In genomic region chr4:59546285-59547071, GRCm38 (mm10) we compare ENCODE assay signal across 9 mouse cellular contexts. TPM values are rescaled to one million over a fixed set of nuclear protein-coding genes. Genes with fewer than 3 reads are reported as not detected.
DNase-seq lines count a peak whose midpoint lies in the region; ATAC-seq and TF ChIP-seq lines count a peak whose summit lies in the region.
"Had no signal": no experiment of that assay in that cellular context is flagged by ENCODE, and none has a peak within 500 bp of the region (broad histone marks: within the 10 kb centered on the region; RNA-seq: fewer than 3 reads in every experiment).

No protein-coding gene starts in this region.

- peak; percentile 10 to 18; a peak in 1 of 4 replicates for TF ChIP-seq EP300 in MEL (IDR thresholded peaks at IDR 0.05; ENCODE audit: low read depth in 1 of 2, low read length in 2 of 2)

- peak overlapping the region; percentile 84 for H3K4me2 ChIP-seq in kidney, postnatal 0 days (ENCODE audit: low read length)
- peak overlapping the region; percentile 85 for H3K4me2 ChIP-seq in embryonic facial prominence, embryonic 14.5 days (ENCODE audit: low read depth, low read length)

- no peak overlapping the region for H3K27ac ChIP-seq in kidney, postnatal 0 days
- H3K27ac ChIP-seq in MEL (ENCODE audit: control insufficient read depth, low read depth, low read length): peak overlapping the region; percentile 30; the same call in 1 of the 2 replicates
- H3K27ac ChIP-seq in embryonic facial prominence, embryonic 14.5 days (replicated peaks; ENCODE audit: low read depth, low read length): no peak overlapping the region

- no peaks in the 10 kb centered on the region for H3K36me3 ChIP-seq in kidney, postnatal 0 days (ENCODE audit: insufficient read depth, low read length)
- H3K36me3 ChIP-seq in MEL (ENCODE audit: control insufficient read depth in 1 of 2, insufficient read depth in 2 of 2, low read length in 2 of 2): peaks cover 3 to 33% of the 10 kb centered on the region in 2 experiments; a peak in 3 of 4 replicates
- H3K36me3 ChIP-seq in embryonic facial prominence, embryonic 14.5 days (ENCODE audit: control insufficient read depth, insufficient read depth, low read length): no peaks in the 10 kb centered on the region

- TF ChIP-seq POLR2A in MEL (IDR thresholded peaks at IDR 0.05; ENCODE audit: control insufficient read depth in 1 of 2, insufficient read depth in 1 of 2, low read depth in 1 of 2, low read length in 2 of 2, poor library complexity in 1 of 2): no peak

- no peak for ATAC-seq in kidney, postnatal 0 days (replicated peaks; ENCODE audit: low FRiP score, low read depth)
- ATAC-seq in embryonic facial prominence, embryonic 14.5 days (ENCODE audit: low read depth): no peak
- ATAC-seq in megakaryocyte progenitor cell, adult 5-6 weeks (replicated peaks; ENCODE audit: poor library complexity): 0 out of 2 replicates have a peak, but pooled peaks have one; percentile 12

- TF ChIP-seq CTCF in kidney, postnatal 0 days (IDR thresholded peaks at IDR 0.05; ENCODE audit: low read depth): no peak
- no peak for TF ChIP-seq CTCF in MEL (IDR thresholded peaks at IDR 0.05 in 2 of 3, conservative IDR thresholded peaks at IDR 0.05 in 1 of 3; ENCODE audit: control insufficient read depth in 1 of 3, insufficient read depth in 1 of 3, low read depth in 2 of 3, low read length in 3 of 3, poor library complexity in 1 of 3, severe bottlenecking in 1 of 3)

- no peaks in the 10 kb centered on the region for H3K9me3 ChIP-seq in kidney, postnatal 0 days (replicated peaks; ENCODE audit: low read length)
- H3K9me3 ChIP-seq in MEL (replicated peaks; ENCODE audit: insufficient read depth, low read length): no peaks in the 10 kb centered on the region
- H3K9me3 ChIP-seq in embryonic facial prominence, embryonic 14.5 days (ENCODE audit: control insufficient read depth, low read length): 0 out of 2 replicates have a peak, but pooled peaks cover 3% of the 10 kb centered on the region

- 38% methylated on average over 7 of the region's 7 CpGs for WGBS in kidney, postnatal 0 days
- WGBS in embryonic facial prominence, embryonic 14.5 days: 52% methylated on average over 7 of the region's 7 CpGs

- DNase-seq in kidney, postnatal 0 days (ENCODE audit: low spot score): no peak
- DNase-seq in kidney, postnatal 4 days: no peak
- peak; percentile 56 for DNase-seq in MEL (ENCODE audit: low read depth, low spot score)
- DNase-seq in embryonic facial prominence, embryonic 14.5 days (ENCODE audit: low spot score): no peak
- DNase-seq in adrenal gland, adult 18-20 months (ENCODE audit: low spot score in 2 of 2): no peak
- DNase-seq in yolk sac, embryonic 10.5 days (ENCODE audit: low spot score): no peak
- DNase-seq: adrenal gland, adult 2 months; layer of hippocampus, postnatal 36 days had no signal

- H3K4me1 ChIP-seq in kidney, postnatal 0 days (replicated peaks; ENCODE audit: insufficient read depth, low read length): peaks cover 7% of the 10 kb centered on the region; the same call in 1 of the 2 replicates
- peaks cover 10 to 24% of the 10 kb centered on the region in 2 experiments for H3K4me1 ChIP-seq in MEL (ENCODE audit: control insufficient read depth in 1 of 2, insufficient read depth in 2 of 2, low read length in 2 of 2)
- H3K4me1 ChIP-seq in embryonic facial prominence, embryonic 14.5 days (ENCODE audit: control insufficient read depth, insufficient read depth, low read length): peaks cover 18% of the 10 kb centered on the region

- H3K27me3 ChIP-seq in kidney, postnatal 0 days (ENCODE audit: insufficient read depth, low read length): no peaks in the 10 kb centered on the region
- no peaks in the 10 kb centered on the region for H3K27me3 ChIP-seq in MEL (ENCODE audit: control insufficient read depth in 1 of 2, insufficient read depth in 2 of 2, low read length in 2 of 2)
- no peaks in the 10 kb centered on the region for H3K27me3 ChIP-seq in embryonic facial prominence, embryonic 14.5 days (replicated peaks; ENCODE audit: control insufficient read depth, insufficient read depth, low read length)

- H3K4me3 ChIP-seq in kidney, postnatal 0 days (replicated peaks; ENCODE audit: low read depth, low read length): peak overlapping the region; percentile 74; the same call in 1 of the 2 replicates
- peak overlapping the region; percentile 53 to 98 for H3K4me3 ChIP-seq in MEL (ENCODE audit: control insufficient read depth in 1 of 2, insufficient read depth in 1 of 2, low read depth in 2 of 2, low read length in 2 of 2)
- 0 out of 2 replicates have a peak overlapping the region, but pooled peaks have one; percentile 0 for H3K4me3 ChIP-seq in embryonic facial prominence, embryonic 14.5 days (ENCODE audit: low read depth, low read length)

- peaks cover 60% of the 10 kb centered on the region for H3K79me2 ChIP-seq in MEL (ENCODE audit: control insufficient read depth, insufficient read depth, low read length, poor library complexity)

- H3K9ac ChIP-seq in kidney, postnatal 0 days (ENCODE audit: low read depth, low read length): no peak overlapping the region
- peak overlapping the region; percentile 99 for H3K9ac ChIP-seq in MEL (ENCODE audit: control insufficient read depth, low read depth, low read length, poor library complexity, severe bottlenecking)
- no peak overlapping the region for H3K9ac ChIP-seq in embryonic facial prominence, embryonic 14.5 days (ENCODE audit: low read depth, low read length)

- TF ChIP-seq RAD21 in MEL (IDR thresholded peaks at IDR 0.05; ENCODE audit: low read depth, low read length): no peak; the same call in 1 of the 2 replicates

TF ChIP-seq in MEL, 35 proteins besides CTCF, POLR2A, EP300 and RAD21:
- TF ChIP-seq ZC3H11A (IDR thresholded peaks at IDR 0.05; ENCODE audit: low read depth, low read length) (no peak), USF2 (IDR thresholded peaks at IDR 0.05; ENCODE audit: borderline replicate concordance in 1 of 2, insufficient read depth in 1 of 2, low read depth in 1 of 2, low read length in 2 of 2) (no peak), SMC3 (IDR thresholded peaks at IDR 0.05; ENCODE audit: low read depth, low read length) (no peak), CHD1 (IDR thresholded peaks at IDR 0.05; ENCODE audit: low read depth, low read length) (peak; percentile 74; the same call in 1 of the 2 replicates), RCOR1 (IDR thresholded peaks at IDR 0.05; ENCODE audit: low read depth, low read length) (peak; percentile 4; the same call in 1 of the 2 replicates), MYC (IDR thresholded peaks at IDR 0.05; ENCODE audit: low read depth, low read length) (no peak), ETS1 (IDR thresholded peaks at IDR 0.05; ENCODE audit: low read depth, low read length) (peak; percentile 72), SIN3A (IDR thresholded peaks at IDR 0.05; ENCODE audit: low read length) (peak; percentile 87), MAZ (IDR thresholded peaks at IDR 0.05; ENCODE audit: low read depth, low read length) (no peak), MAX (IDR thresholded peaks at IDR 0.05; ENCODE audit: low read length) (peak; percentile 66), MXI1 (IDR thresholded peaks at IDR 0.05; ENCODE audit: low read depth, low read length) (peak; percentile 93), ZNF384 (IDR thresholded peaks at IDR 0.05; ENCODE audit: low read depth, low read length) (0 out of 2 replicates have a peak, but pooled peaks have one; percentile 17)

RNA-seq across cellular contexts. Expression of gene Ptbp3, which starts 2.7 kb away (rescaled TPM):
- 64.3 and 64.9 TPM in 2 replicates for polyA plus RNA-seq in kidney, postnatal 0 days (2015; fragmentation: Nextera tagmentation; extraction: Ambion mirVana)
- total RNA-seq in MEL (2012; rRNA removed): 78.8 and 90.0 TPM in 2 replicates
- polyA plus RNA-seq in MEL (2012; ENCODE audit: insufficient read depth in 1 of 2, insufficient read length in 2 of 2, low read depth in 1 of 2, low replicate concordance in 2 of 2, missing spikeins in 1 of 2): 100 to 1,000 TPM; 121 to 315 TPM
- polyA plus RNA-seq in embryonic facial prominence, embryonic 14.5 days (2014; fragmentation: Nextera tagmentation; extraction: Ambion mirVana): 53.0 and 55.5 TPM in 2 replicates
- total RNA-seq in megakaryocyte progenitor cell, adult 5-6 weeks (2015): 275 and 331 TPM in 2 replicates
- 231 and 237 TPM in 2 replicates for total RNA-seq in megakaryocyte progenitor cell, adult 5-6 weeks (2017)
- total RNA-seq in adrenal gland, adult 18-20 months (2021): 100 to 1,000 TPM in 1 of 2 experiments, 10 to 100 TPM in 1; 80.6 to 101 TPM

RNA-seq across cellular contexts. Expression of gene Hsdl2, which starts 34.9 kb away (rescaled TPM):
- polyA plus RNA-seq in kidney, postnatal 0 days (2015; fragmentation: Nextera tagmentation; extraction: Ambion mirVana): 40.4 and 46.6 TPM in 2 replicates
- total RNA-seq in MEL (2012; rRNA removed): 8.4 and 10.6 TPM in 2 replicates
- 10 to 100 TPM in 1 of 2 experiments, not detected in 1; 15.0 TPM for polyA plus RNA-seq in MEL (2012; ENCODE audit: insufficient read depth in 1 of 2, insufficient read length in 2 of 2, low read depth in 1 of 2, low replicate concordance in 2 of 2, missing spikeins in 1 of 2)
- 23.1 and 25.4 TPM in 2 replicates for polyA plus RNA-seq in embryonic facial prominence, embryonic 14.5 days (2014; fragmentation: Nextera tagmentation; extraction: Ambion mirVana)
- total RNA-seq in megakaryocyte progenitor cell, adult 5-6 weeks (2015): 53.7 and 59.9 TPM in 2 replicates
- total RNA-seq in megakaryocyte progenitor cell, adult 5-6 weeks (2017): 59.6 and 61.6 TPM in 2 replicates
- 100 to 1,000 TPM in 1 of 2 experiments, 10 to 100 TPM in 1; 69.3 to 117 TPM for total RNA-seq in adrenal gland, adult 18-20 months (2021)

Comparison
In these comparisons a context has a peak if more than half of its experiments do, and no peak if none do; other contexts are left out.
1. H3K4me3 ChIP-seq: peak in every context shown above with its lines; median percentile 76 in MEL; 74 in kidney, postnatal 0 days; 0 in embryonic facial prominence, embryonic 14.5 days.